Mouse (Mus musculus) kidney, postnatal 36 days (tissue): ENCODE data around the gene Gm20075.
A peak's percentile ranks its signal among the peaks of the same experiment; 100 is the strongest.
"Not testable (repeated sequence)": the region's sequence is repeated elsewhere in the genome, so short reads cannot be mapped to it uniquely, and the experiment has no call there.

Source experiments
- DNase-seq, 2 experiments: peaks; one replicate each; pipeline ENCODE4 v3.0.0; 2021 to 2022; ENCODE audit warnings: mixed read lengths in 2 of 2

Gm20075 gene

GRCm38 (mm10) chr13:96081276-96081675 is at the start of gene Gm20075:
Gm20075 (minus strand) TSS chr13:96081376.
- DNase-seq, result not testable (repeated sequence)

GRCm38 (mm10) chr13:96129081-96129480 is 47.9 kb upstream of the Gm20075 start:
- no peak for DNase-seq

- DNase-seq, result no peak
These were observed 45.5 kb upstream of the Gm20075 start for GRCm38 (mm10) chr13:96126669-96127068.

- DNase-seq, result no peak
These were observed 43.8 kb upstream of the Gm20075 start for GRCm38 (mm10) chr13:96125011-96125410.

GRCm38 (mm10) chr13:96112711-96113110 is 31.5 kb upstream of the Gm20075 start:
- no peak for DNase-seq

GRCm38 (mm10) chr13:96110767-96111166 is 29.6 kb upstream of the Gm20075 start:
- DNase-seq, result no peak

GRCm38 (mm10) chr13:96106367-96106766 is 25.2 kb upstream of the Gm20075 start:
- no peak for DNase-seq

GRCm38 (mm10) chr13:96090929-96091328 is 9.8 kb upstream of the Gm20075 start:
- no peak for DNase-seq

- no peak for DNase-seq
These were observed 4.6 kb upstream of the Gm20075 start for GRCm38 (mm10) chr13:96085581-96086302.

GRCm38 (mm10) chr13:96081754-96082153 is 578 bp upstream of the Gm20075 start, which contains the start of gene Gm17190:
Gm17190 (plus strand) TSS chr13:96082054.
- not testable (repeated sequence) for DNase-seq

GRCm38 (mm10) chr13:96073555-96073954 is 7.6 kb downstream of the Gm20075 start:
- no peak for DNase-seq

- no peak for DNase-seq
These were observed 28.4 kb downstream of the Gm20075 start for GRCm38 (mm10) chr13:96052755-96053154.

- no peak for DNase-seq
These were observed 35.8 kb downstream of the Gm20075 start for GRCm38 (mm10) chr13:96045396-96045795.

GRCm38 (mm10) chr13:96040275-96041042 is 40.7 kb downstream of the Gm20075 start:
- DNase-seq, result no peak

- DNase-seq, result no peak
These were observed 41.6 kb downstream of the Gm20075 start for GRCm38 (mm10) chr13:96039536-96039935.

- DNase-seq, result peak; percentile 19 to 70
These were observed 50.6 kb downstream of the Gm20075 start for GRCm38 (mm10) chr13:96030368-96031223.
